Mouse (Mus musculus) E14TG2a.4 (cell line): ENCODE results near the gene E2f2.

Experiments used
- CTCF ChIP-seq: conservative IDR thresholded peaks from 2 replicates; pipeline ENCODE4 v1.5.1; 2014; ENCODE audit warnings: low read length
- NANOG ChIP-seq: IDR thresholded peaks from 2 replicates; pipeline ENCODE4 v1.6.1; 2014; ENCODE audit warnings: borderline replicate concordance, low read length, mixed read lengths
- POU5F1 ChIP-seq: IDR thresholded peaks from 2 replicates; pipeline ENCODE4 v1.6.1; 2014; ENCODE audit warnings: low read length, borderline replicate concordance

DNA sequence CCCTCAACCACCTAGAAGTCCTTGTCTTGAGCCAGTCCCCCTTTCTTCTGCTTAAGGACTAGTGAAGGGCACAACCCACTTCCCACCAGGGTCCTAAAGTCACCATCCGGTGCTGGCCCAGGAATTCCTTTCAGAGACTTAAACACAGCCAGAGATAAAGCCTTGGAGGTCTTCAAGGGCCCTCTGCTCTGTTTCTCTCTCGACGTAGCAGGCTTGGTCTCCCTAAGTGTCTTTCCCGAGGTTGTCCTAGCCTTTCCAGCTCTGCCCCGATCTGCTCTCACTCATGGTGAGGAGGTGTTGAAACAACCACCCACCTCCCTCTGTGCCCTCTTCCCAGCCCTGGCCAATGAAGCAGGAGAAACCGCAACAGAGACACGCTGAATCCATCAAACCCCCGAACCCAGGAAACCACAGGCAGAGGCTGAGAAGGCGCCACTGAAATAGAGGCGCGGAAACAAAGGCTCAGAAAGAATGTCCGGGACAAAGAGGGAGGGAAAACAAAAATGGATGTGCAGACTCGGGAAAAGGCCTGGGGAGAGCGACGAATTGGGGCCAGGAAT, 37.7 kb upstream of the E2f2 start:
- TF ChIP-seq CTCF (no peak), NANOG (no peak), POU5F1 (no peak)
